Comparison of ENCODE assay signal across 9 mouse cellular contexts in genomic region chr19:44887679-44888235, GRCm38 (mm10). TPM values are rescaled to one million over a fixed set of nuclear protein-coding genes. Genes with fewer than 3 reads are reported as not detected.
DNase-seq lines count a peak whose midpoint lies in the region; ATAC-seq and TF ChIP-seq lines count a peak whose summit lies in the region.
"Had no signal": no experiment of that assay in that cellular context is flagged by ENCODE, and none has a peak within 500 bp of the region (broad histone marks: within the 10 kb centered on the region; RNA-seq: fewer than 3 reads in every experiment).

No protein-coding gene starts in this region.

- no peaks in the 10 kb centered on the region for H3K36me3 ChIP-seq in midbrain, embryonic 10.5 days
- H3K36me3 ChIP-seq in midbrain, embryonic 15.5 days (replicated peaks), result no peaks in the 10 kb centered on the region
- H3K36me3 ChIP-seq: heart, embryonic 13.5 days had no signal

- no peak overlapping the region for H3K4me3 ChIP-seq in midbrain, embryonic 10.5 days
- no peak overlapping the region for H3K4me3 ChIP-seq in midbrain, embryonic 15.5 days
- H3K4me3 ChIP-seq in left cerebral cortex, adult 2 months, result no peak overlapping the region
- H3K4me3 ChIP-seq: heart, embryonic 13.5 days had no signal

- H3K27me3 ChIP-seq in midbrain, embryonic 10.5 days (ENCODE audit: low read depth, poor library complexity, severe bottlenecking), result peaks cover 96% of the 10 kb centered on the region
- H3K27me3 ChIP-seq in midbrain, embryonic 15.5 days (replicated peaks), result peaks cover 85% of the 10 kb centered on the region
- no peaks in the 10 kb centered on the region for H3K27me3 ChIP-seq in Patski

- H3K9ac ChIP-seq in midbrain, embryonic 15.5 days, result no peak overlapping the region
- H3K9ac ChIP-seq: heart, embryonic 13.5 days had no signal

- no peak for ATAC-seq in midbrain, embryonic 15.5 days (replicated peaks)
- peak; percentile 74 for ATAC-seq in Patski

- POLR2A ChIA-PET in Patski (lab: Charles Lee), result interaction anchor here (2.0 kb wide), 1 partner anchor 129 kb away, joined by 6 read pairs; no protein-coding TSS in a partner anchor

- no peak overlapping the region for H3K27ac ChIP-seq in midbrain, embryonic 10.5 days (replicated peaks)
- H3K27ac ChIP-seq in midbrain, embryonic 15.5 days, result no peak overlapping the region
- no peak overlapping the region for H3K27ac ChIP-seq in left cerebral cortex, adult 2 months
- H3K27ac ChIP-seq: heart, embryonic 13.5 days had no signal

- in situ Hi-C loops in Patski (cut with MboI; ENCODE audit: low pct_unique_long_range_greater_than_20kb), result no loop called here

- TF ChIP-seq CTCF in Patski (IDR thresholded peaks at IDR 0.05), result peak; percentile 92
- TF ChIP-seq CTCF in left cerebral cortex, adult 2 months (IDR thresholded peaks at IDR 0.05), result peak; percentile 92

- no peak overlapping the region for H3K4me2 ChIP-seq in midbrain, embryonic 15.5 days

- H3K9me3 ChIP-seq in midbrain, embryonic 10.5 days (replicated peaks), result no peaks in the 10 kb centered on the region
- no peaks in the 10 kb centered on the region for H3K9me3 ChIP-seq in midbrain, embryonic 15.5 days
- H3K9me3 ChIP-seq: heart, embryonic 13.5 days had no signal

- H3K4me1 ChIP-seq in midbrain, embryonic 10.5 days, result peaks cover 41% of the 10 kb centered on the region
- peaks cover 3% of the 10 kb centered on the region; the same call in 1 of the 2 replicates for H3K4me1 ChIP-seq in midbrain, embryonic 15.5 days

- 16% methylated on average over 7 of the region's 7 CpGs for WGBS in midbrain, embryonic 10.5 days
- WGBS in midbrain, embryonic 15.5 days, result 19% methylated on average over 7 of the region's 7 CpGs

- intact Hi-C loops in heart, postnatal 10 days (cut with DNase I), result loop anchor here (2.0 kb wide), 2 partner anchors 133 to 305 kb away; no protein-coding TSS in a partner anchor
- intact Hi-C loops in left cerebral cortex, adult 2 months (cut with DNase I), result no loop called here

- DNase-seq in midbrain, embryonic 10.5 days (ENCODE audit: low spot score), result peak; percentile 73
- no peak for DNase-seq in Patski (ENCODE audit: low read depth, low spot score)
- DNase-seq in cerebellum, postnatal 14 days, result peak; percentile 67 to 83
- peak; percentile 65 to 86 for DNase-seq in heart, postnatal 10 days
- DNase-seq in left cerebral cortex, adult 2 months (ENCODE audit: extremely low spot score in 1 of 2, low spot score in 2 of 2), result peak; percentile 27 to 73
- DNase-seq in natural killer cell, adult 2 months (ENCODE audit: low spot score in 2 of 2), result peak; percentile 26 to 52
- peak; percentile 71 for DNase-seq in urinary bladder, postnatal 25 days (ENCODE audit: low spot score)

- CTCF ChIA-PET in Patski (lab: Charles Lee), result interaction anchor here (0.7 to 2.3 kb wide), 18 partner anchors 9 to 320 kb away, joined by 3 to 20 read pairs (median 4); partner anchors contain the start of gene Pax2

RNA-seq across cellular contexts. Expression of gene Slf2, which starts 43.2 kb away (rescaled TPM):
- 37.2 and 39.1 TPM in 2 replicates for polyA plus RNA-seq in midbrain, embryonic 10.5 days (2016; fragmentation: Nextera tagmentation; extraction: Ambion mirVana)
- polyA plus RNA-seq in midbrain, embryonic 15.5 days (2015; fragmentation: Nextera tagmentation; extraction: Ambion mirVana), result 27.8 and 33.0 TPM in 2 replicates
- 100 TPM for polyA plus RNA-seq in Patski (2021)
- total RNA-seq in heart, postnatal 10 days (2021), result 10 to 100 TPM; 27.5 to 37.0 TPM
- 10 to 100 TPM; 37.2 to 41.8 TPM for total RNA-seq in left cerebral cortex, adult 2 months (2021)
